Mouse (Mus musculus) hindbrain, postnatal 0 days (tissue): ENCODE data around the gene Ptprd. TPM values are rescaled to one million over a fixed set of nuclear protein-coding genes. Genes with fewer than 3 reads are reported as not detected.
A peak's percentile ranks its signal among the peaks of the same experiment; 100 is the strongest.

Source experiments
- ATAC-seq: fragments of 200-750 bp; cut with Nextera tagmentation; 2 replicates; pipeline ENCODE4 v1.8.0; 2017; ENCODE audit warnings: mild to moderate bottlenecking, moderate TSS enrichment, moderate library complexity
- DNase-seq: peaks from one replicate; pipeline ENCODE4 v3.0.0-alpha.2; 2015; ENCODE audit warnings: low spot score
- H3K27ac ChIP-seq: fragments of 300-500 bp; sonication (generic); 2 replicates; pipeline ENCODE4 v1.5.1; 2014; ENCODE audit warnings: mild to moderate bottlenecking
- H3K27me3 ChIP-seq: fragments of 300-500 bp; sonication (generic); 2 replicates; pipeline ENCODE4 v1.6.1; 2014; ENCODE audit warnings: low read length, mixed read lengths; ENCODE audit not compliant: insufficient read depth
- H3K36me3 ChIP-seq: fragments of 300-500 bp; sonication (generic); 2 replicates; pipeline ENCODE4 v1.6.1; 2014; ENCODE audit warnings: low read length, mixed read lengths; ENCODE audit not compliant: insufficient read depth
- H3K4me1 ChIP-seq: fragments of 300-500 bp; sonication (generic); 2 replicates; pipeline ENCODE4 v1.6.1; 2014; ENCODE audit warnings: antibody characterized with exemption, low read length, mixed read lengths; ENCODE audit not compliant: insufficient read depth
- H3K4me2 ChIP-seq: fragments of 300-500 bp; sonication (generic); 2 replicates; pipeline ENCODE4 v1.6.1; 2014; ENCODE audit warnings: low read depth, mild to moderate bottlenecking, low read length, moderate library complexity, mixed read lengths
- H3K4me3 ChIP-seq: fragments of 300-500 bp; sonication (generic); 2 replicates; pipeline ENCODE4 v1.5.1; 2014; ENCODE audit warnings: low read length
- H3K9ac ChIP-seq: fragments of 300-500 bp; sonication (generic); replicated peaks from 2 replicates; pipeline ENCODE4 v1.6.1; 2014; ENCODE audit warnings: mild to moderate bottlenecking, low read length, moderate library complexity, mixed read lengths
- H3K9me3 ChIP-seq: fragments of 300-500 bp; sonication (generic); 2 replicates; pipeline ENCODE4 v1.6.1; 2016; ENCODE audit warnings: low read length, mixed read lengths
- CTCF ChIP-seq: IDR thresholded peaks from 2 replicates; pipeline ENCODE4 v1.5.1; 2016; ENCODE audit warnings: antibody characterized with exemption, control low read depth, low read depth
- WGBS: fragments of 180-500 bp; shearing (Covaris S2); extraction: QIAGEN DNeasy Blood & Tissue Kit; methylation state at CpG from one replicate; pipeline ENCODE4 v1.1.7; 2014; 5-methylcytosine and 5-hydroxymethylcytosine counted together
- polyA plus RNA-seq: library from polyadenylated mRNA; unstranded; fragments of >200 nt; fragmentation: Nextera tagmentation; extraction: Ambion mirVana; gene quantifications from 2 replicates; pipeline ENCODE4 v1.2.1, GENCODE M21; 2015
- total RNA-seq: library from RNA; depleted of rRNA; stranded (reverse); fragments of >200 nt; gene quantifications from 2 replicates; pipeline ENCODE4 v1.2.3, GENCODE M21; 2014

The Ptprd gene
- total and polyA plus RNA-seq, 2 experiments from 2014 or later: 56.3 to 96.0 TPM

- DNase-seq: no peak
- 81% methylated on average over 2 of the region's 2 CpGs for WGBS
- Histone ChIP-seq H3K4me2 (no peak overlapping the region), H3K27ac (no peak overlapping the region), H3K9me3 (no peaks in the 10 kb centered on the region), H3K4me1 (no peaks in the 10 kb centered on the region), H3K4me3 (no peak overlapping the region), H3K36me3 (no peaks in the 10 kb centered on the region), H3K27me3 (no peaks in the 10 kb centered on the region), H3K9ac (no peak overlapping the region)
- no peak for ATAC-seq
- no peak for TF ChIP-seq CTCF
Measured at GRCm38 (mm10) chr4:77124852-77125251, 1086.9 kb downstream of the Ptprd start.

- WGBS: 77% methylated on average over 1 of the region's 1 CpGs
- H3K27ac ChIP-seq: no peak overlapping the region
- H3K36me3 ChIP-seq: no peaks in the 10 kb centered on the region
- DNase-seq (no peak), ATAC-seq (no peak)
- H3K27me3 ChIP-seq: no peaks in the 10 kb centered on the region
- no peaks in the 10 kb centered on the region for H3K4me1 ChIP-seq
- no peak overlapping the region for H3K9ac ChIP-seq
- H3K4me2 ChIP-seq: no peak overlapping the region
- H3K9me3 ChIP-seq: no peaks in the 10 kb centered on the region
- H3K4me3 ChIP-seq: no peak overlapping the region
- no peak for TF ChIP-seq CTCF
Measured at GRCm38 (mm10) chr4:77110894-77111293, 1100.9 kb downstream of the Ptprd start.

- Histone ChIP-seq H3K27ac (no peak overlapping the region), H3K4me1 (no peaks in the 10 kb centered on the region), H3K9me3 (no peaks in the 10 kb centered on the region), H3K36me3 (no peaks in the 10 kb centered on the region), H3K4me3 (no peak overlapping the region), H3K27me3 (no peaks in the 10 kb centered on the region), H3K4me2 (no peak overlapping the region), H3K9ac (no peak overlapping the region)
- TF ChIP-seq CTCF: no peak
- ATAC-seq: no peak
- 73% methylated on average over 2 of the region's 2 CpGs for WGBS
- DNase-seq: no peak
Measured at GRCm38 (mm10) chr4:77107291-77107690, 1104.5 kb downstream of the Ptprd start.

GRCm38 (mm10) chr4:77083165-77083564 lies 1128.6 kb downstream of the Ptprd start:
- DNase-seq (peak; percentile 41), ATAC-seq (no peak)
- Histone ChIP-seq H3K4me3 (no peak overlapping the region), H3K27me3 (no peaks in the 10 kb centered on the region), H3K4me2 (no peak overlapping the region), H3K9me3 (no peaks in the 10 kb centered on the region), H3K9ac (no peak overlapping the region), H3K36me3 (no peaks in the 10 kb centered on the region), H3K27ac (no peak overlapping the region), H3K4me1 (no peaks in the 10 kb centered on the region)
- WGBS: 47% methylated on average over 3 of the region's 3 CpGs
- TF ChIP-seq CTCF: peak; percentile 55

- Histone ChIP-seq H3K4me2 (no peak overlapping the region), H3K4me1 (no peaks in the 10 kb centered on the region), H3K36me3 (no peaks in the 10 kb centered on the region), H3K27me3 (no peaks in the 10 kb centered on the region), H3K9me3 (no peaks in the 10 kb centered on the region), H3K9ac (no peak overlapping the region), H3K4me3 (no peak overlapping the region), H3K27ac (no peak overlapping the region)
- DNase-seq (no peak), ATAC-seq (no peak)
- 57% methylated on average over 4 of the region's 4 CpGs for WGBS
- TF ChIP-seq CTCF: no peak
Measured at GRCm38 (mm10) chr4:77077607-77078006, 1134.2 kb downstream of the Ptprd start.

- TF ChIP-seq CTCF: no peak
- Histone ChIP-seq H3K4me1 (no peaks in the 10 kb centered on the region), H3K9me3 (no peaks in the 10 kb centered on the region), H3K27me3 (no peaks in the 10 kb centered on the region), H3K4me2 (no peak overlapping the region), H3K4me3 (no peak overlapping the region), H3K27ac (peak overlapping the region; percentile 16; the same call in 1 of the 2 replicates), H3K9ac (no peak overlapping the region), H3K36me3 (no peaks in the 10 kb centered on the region)
- DNase-seq (no peak), ATAC-seq (no peak)
- WGBS: 56% methylated on average over 6 of the region's 6 CpGs
Measured at GRCm38 (mm10) chr4:77050536-77051207, 1161.1 kb downstream of the Ptprd start.

GRCm38 (mm10) chr4:77004483-77004882 lies 1207.3 kb downstream of the Ptprd start:
- Histone ChIP-seq H3K4me2 (no peak overlapping the region), H3K27ac (no peak overlapping the region), H3K27me3 (no peaks in the 10 kb centered on the region), H3K9me3 (no peaks in the 10 kb centered on the region), H3K36me3 (no peaks in the 10 kb centered on the region), H3K4me1 (no peaks in the 10 kb centered on the region), H3K4me3 (no peak overlapping the region), H3K9ac (no peak overlapping the region)
- DNase-seq (no peak), ATAC-seq (no peak)
- 95% methylated on average over 1 of the region's 1 CpGs for WGBS
- no peak for TF ChIP-seq CTCF
